Mouse (Mus musculus) frontal cortex, adult (tissue): ENCODE measurements at regions not wholly inside any gene's neighbourhood (a gene's known extent, or its start where the extent isn't known, plus 50 kb on each side); places are given as distances from the start of the nearest gene placed in this dataset.
A peak's percentile ranks its signal among the peaks of the same experiment; 100 is the strongest.

Experiments used
- ATAC-seq: cut with Nextera tagmentation; 2 replicates; pipeline ENCODE4 v1.9.2; 2017; ENCODE audit warnings: mild to moderate bottlenecking, moderate library complexity, mixed read lengths; ENCODE audit not compliant: low TSS enrichment

DNA sequence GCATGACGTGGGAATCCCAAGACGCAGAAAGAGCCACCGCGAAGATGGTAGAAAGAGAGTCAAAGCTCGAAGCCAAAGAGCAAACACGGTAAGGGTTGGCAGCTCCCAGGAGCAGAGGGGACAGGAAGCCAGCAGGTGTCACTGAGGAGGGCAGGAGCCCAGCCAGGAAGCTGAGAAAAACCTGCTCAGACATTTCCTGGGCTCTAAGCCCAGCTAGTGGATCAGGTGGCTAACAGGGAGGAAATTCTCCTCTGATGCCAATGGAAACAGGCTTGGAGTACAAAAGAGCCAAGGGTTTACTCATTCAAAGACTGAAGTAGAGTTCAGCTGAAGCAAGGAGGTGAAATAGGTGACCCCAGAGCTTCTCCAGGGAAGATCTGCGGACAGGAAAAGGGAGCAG lies 368.9 kb downstream of the Nkx6-1 start:
- ATAC-seq = peak; percentile 34; the same call in 1 of the 2 replicates

DNA sequence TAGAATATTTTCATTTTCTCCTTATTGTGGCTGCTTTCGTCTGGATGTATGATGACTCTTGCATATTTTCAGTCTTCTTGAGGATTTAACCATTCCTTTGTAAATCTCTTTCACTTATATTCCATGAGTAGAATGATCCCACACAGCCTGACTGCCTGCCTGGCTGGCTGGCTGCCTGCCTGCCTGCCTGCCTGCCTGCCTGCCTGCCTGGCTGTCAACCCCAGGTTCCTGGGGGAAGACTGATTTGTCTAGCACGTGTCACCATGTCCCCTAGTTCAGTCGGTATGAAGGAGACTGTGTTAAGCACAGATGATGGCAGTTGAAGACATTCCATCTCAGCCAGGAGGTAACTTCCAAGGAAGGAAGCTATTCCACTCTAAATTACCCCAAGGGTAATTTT lies 370.8 kb downstream of the Nkx6-1 start:
- no peak for ATAC-seq

DNA sequence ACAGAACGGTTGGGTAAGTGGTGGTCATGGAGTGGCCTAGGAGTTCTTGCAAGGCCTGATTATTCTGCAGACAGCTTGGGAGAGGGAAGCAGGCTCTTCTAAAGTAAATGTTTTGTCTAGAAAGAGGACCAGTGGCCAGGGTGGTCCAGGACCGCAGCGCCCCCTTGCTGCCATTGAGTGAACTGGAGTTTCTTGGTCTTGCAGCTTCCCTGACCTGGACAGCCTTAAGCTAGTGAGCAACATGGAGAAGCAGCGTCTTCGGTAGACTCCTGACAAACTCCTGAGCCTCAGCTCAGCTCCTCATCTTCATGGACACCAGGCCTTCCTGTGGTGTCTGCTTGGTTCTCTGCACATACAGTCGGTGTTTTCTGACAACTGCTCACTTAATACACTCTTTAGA lies 376.4 kb downstream of the Nkx6-1 start:
- ATAC-seq = no peak

DNA sequence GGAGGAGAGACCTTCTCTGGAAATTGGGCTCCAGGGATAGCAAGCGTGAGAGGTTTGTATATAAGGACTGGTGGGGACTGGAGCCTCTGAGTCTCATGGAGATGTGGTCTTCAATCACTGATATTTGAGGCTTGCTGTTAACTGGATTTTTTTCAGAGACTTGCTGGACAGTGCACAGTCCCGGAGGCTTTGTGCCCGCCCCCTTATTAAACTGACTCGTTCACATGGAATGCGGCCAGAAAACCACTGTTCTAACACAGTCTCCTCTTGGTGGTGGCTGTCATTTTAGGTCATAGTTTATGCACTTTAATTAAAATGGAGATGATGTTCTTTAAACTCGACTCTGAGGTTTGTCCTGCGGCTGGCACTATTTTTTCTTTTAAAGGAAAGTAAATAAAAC lies 378.9 kb downstream of the Nkx6-1 start:
- ATAC-seq = no peak

DNA sequence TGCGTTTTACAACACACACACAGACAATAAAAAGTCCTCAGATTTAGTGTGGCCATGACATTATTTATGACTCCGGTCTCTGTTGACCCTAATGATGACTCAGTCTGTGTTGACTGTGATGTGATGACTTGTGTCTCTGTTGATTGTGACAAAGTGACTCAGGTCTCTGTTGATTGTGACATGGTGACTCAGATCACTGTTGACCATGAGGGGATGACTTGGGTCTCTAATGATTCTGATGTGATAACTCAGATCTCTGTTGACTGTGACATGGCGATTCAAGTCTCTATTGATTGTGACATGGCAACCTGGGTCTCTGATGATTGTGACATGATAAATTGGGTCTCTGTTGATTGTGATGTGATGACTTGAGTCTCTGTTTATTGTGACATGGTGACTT lies 405.0 kb downstream of the Gpat3 start:
- ATAC-seq = no peak

DNA sequence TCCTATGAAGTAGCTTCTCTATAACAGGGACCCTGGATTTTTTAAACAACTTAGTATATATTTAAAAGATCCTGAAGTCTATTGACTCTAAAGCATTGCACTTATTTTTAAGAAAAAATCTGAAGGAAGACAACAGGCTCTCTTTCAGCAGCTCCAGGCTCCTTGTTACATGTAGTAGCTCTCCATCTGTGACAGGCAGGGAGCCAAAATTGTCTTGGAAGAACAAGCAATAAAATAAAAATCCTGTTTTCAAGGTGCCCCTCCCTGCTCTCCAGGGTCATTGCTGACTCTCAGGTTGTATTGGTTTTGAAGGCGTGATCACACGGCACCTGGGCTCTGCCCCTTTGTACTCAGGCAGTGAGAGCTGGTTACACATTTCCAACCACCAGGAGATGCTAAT lies 397.1 kb downstream of the Gpat3 start:
- peak; percentile 16; the same call in 1 of the 2 replicates for ATAC-seq

DNA sequence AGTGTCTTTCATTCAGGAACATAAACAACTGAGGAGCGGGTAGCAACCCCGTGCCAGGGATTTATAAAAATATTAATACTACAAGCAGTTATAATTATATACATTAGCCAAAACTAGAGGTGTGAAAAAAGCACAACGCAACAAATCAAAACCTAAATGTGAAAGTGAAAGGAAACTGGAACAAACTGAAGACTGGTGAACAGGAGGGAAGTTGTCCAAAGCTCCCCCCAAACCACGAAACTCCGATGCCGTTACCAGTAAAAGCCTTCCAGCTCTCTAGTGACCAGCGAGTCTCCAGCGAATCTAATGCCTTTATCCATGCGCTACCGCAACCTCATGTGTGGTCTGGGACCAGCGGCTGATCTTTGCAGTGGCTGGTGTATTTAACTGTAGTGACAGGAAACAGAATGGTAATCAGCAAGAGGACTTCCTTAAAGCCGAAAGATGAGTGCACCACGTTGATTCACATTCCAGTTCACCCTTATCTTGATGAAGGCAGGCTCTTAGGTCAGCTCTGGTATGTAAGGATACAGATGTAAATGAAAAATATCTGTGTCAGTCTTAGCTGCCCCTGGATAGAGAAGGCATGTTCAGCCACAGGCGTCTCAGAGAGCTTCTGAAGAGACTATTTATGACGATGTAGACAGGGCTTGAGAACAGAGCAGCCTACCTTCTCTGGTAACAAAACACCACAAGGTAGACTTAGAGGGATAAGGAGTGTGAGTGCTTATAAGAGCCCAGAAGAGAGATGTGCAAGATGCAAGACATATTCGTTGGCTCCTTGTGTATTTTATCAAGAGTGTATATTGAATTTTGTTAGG lies 394.0 kb downstream of the Gpat3 start:
- no peak for ATAC-seq

GRCm38 (mm10) chr5:101236163-101236693 lies 390.7 kb downstream of the Gpat3 start:
- no peak for ATAC-seq

GRCm38 (mm10) chr5:101222390-101222789 lies 376.9 kb downstream of the Gpat3 start:
- no peak for ATAC-seq

- ATAC-seq = no peak
These were observed 372.6 kb downstream of the Gpat3 start for GRCm38 (mm10) chr5:101218082-101218481.

DNA sequence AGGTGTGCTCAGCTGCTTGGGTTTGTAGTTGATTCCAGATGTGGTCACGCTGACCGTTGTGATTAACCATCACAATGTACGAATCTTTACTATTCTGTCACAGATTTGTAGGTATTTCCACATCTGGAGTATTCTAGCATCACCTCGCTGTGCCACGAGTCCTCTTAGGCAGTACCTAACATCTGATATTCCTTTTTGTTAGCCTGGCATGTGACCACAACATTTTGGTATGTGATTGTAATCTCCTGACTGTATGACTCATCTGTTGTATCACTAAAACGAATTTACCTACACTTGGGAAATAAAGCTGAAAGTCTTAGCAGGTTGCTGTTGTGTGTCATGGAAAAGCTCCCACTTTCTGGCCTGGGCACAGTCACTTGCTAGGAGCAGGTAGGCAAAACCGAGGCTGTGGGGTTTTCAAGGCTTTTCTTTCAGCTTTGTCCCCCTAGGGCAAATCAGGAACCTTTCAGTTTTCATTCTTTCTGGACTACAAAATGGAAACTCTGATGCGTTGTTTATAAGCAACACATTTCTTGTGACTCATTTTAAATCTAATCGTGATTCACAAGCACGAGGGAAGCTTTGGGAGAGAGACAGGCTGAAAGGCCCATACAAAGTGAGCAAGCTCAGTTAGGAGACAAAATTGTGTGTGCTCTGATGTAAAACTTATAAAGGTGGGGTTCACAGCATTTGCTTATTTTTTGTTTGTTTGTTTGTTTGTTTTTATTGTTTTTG lies 371.5 kb downstream of the Gpat3 start:
- ATAC-seq = no peak

- ATAC-seq = no peak
These were observed 366.5 kb downstream of the Gpat3 start for GRCm38 (mm10) chr5:101211974-101212373.

GRCm38 (mm10) chr5:101208150-101208549 lies 362.6 kb downstream of the Gpat3 start:
- no peak for ATAC-seq

GRCm38 (mm10) chr5:101195501-101195900 lies 350.0 kb downstream of the Gpat3 start:
- no peak for ATAC-seq

GRCm38 (mm10) chr5:101190976-101191375 lies 345.5 kb downstream of the Gpat3 start:
- no peak for ATAC-seq

- peak; percentile 27; the same call in 1 of the 2 replicates for ATAC-seq
These were observed 327.7 kb downstream of the Gpat3 start for GRCm38 (mm10) chr5:101173183-101173582.

DNA sequence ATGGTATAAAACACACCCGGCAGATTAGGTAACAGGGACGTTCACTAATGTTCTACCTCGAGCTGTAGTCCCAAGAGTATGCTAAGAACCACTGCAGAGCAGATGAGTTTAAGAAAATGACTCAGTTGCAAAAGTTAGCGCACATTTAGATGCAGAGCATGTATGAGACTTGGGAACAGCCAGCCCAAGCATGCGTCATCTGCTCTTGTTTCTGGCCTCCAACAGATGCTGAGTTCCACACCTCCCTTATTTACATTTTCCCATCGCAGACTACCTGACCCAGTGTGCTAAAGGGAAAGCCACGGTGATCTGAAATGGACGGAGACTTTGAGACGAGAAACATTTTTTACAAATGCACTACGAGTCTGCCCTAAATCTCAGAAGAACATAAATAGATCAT lies 327.3 kb downstream of the Gpat3 start:
- ATAC-seq = peak; percentile 96

DNA sequence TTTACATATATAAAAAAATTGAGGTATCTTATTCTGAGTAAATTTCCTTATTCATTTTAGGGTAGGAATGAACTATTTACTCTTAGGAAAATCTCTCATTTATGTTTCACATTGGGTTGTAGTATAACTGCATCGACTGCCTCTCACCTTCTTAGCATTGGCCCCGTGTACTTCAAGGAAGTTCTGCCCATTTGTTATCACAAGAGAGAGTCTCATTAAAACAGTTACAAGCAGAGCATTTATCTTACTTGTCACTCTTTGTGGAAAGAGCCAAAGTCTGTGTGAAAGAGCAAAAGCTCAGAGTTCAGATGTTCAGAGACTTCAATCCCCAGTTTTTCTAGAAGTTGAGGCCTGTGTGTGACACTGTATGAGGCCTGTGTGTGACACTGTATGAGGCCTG lies 323.6 kb downstream of the Gpat3 start:
- ATAC-seq = no peak

DNA sequence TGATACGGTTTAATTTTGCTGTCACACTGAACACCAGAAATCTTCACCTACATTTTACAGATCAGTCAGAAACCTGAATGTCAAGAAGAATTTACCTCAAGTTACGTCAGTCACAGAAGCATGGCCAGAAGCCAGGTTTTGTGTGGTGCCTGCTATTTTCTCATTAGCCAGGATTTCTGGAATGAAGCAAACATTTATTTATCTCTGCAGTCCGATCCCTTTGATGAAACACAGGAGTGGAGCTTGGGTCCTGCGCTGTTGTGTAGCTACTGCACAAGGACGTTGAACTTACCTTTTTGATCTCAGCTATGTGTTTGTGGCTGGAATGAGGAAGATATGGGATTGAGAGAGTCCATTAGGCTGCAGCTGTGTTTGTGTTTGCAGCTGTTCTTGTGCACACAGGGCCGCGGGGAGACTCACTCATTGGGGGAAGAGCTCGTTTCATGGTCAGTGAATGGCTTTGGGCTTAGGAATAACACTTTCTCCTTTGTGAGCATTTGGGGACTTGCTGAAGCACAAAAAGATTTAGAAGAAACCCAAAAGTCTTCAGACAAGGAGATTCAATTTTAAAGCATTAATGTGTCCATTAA lies 318.2 kb downstream of the Gpat3 start:
- no peak for ATAC-seq

DNA sequence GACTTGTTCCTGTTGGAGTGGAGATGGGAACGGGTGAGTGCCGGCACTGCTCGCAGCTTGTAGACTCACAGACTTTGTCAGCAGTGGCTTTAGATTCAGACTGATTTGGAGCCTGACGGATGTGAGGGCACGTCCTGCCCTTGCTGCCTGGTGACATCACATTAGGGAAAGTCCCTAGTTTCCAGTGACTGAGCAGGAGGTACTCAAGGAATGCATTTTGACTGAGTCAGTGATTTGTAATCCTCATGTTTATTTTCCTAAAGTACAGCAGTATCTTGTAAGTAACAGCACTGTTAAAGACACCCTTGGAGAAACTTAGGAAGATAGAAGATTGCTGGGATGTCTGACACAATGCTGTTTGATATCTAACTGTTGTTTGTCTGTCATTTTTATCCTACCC lies 317.6 kb downstream of the Gpat3 start:
- ATAC-seq = no peak

GRCm38 (mm10) chr5:101157416-101157815 lies 311.9 kb downstream of the Gpat3 start:
- peak; percentile 62; the same call in 1 of the 2 replicates for ATAC-seq

DNA sequence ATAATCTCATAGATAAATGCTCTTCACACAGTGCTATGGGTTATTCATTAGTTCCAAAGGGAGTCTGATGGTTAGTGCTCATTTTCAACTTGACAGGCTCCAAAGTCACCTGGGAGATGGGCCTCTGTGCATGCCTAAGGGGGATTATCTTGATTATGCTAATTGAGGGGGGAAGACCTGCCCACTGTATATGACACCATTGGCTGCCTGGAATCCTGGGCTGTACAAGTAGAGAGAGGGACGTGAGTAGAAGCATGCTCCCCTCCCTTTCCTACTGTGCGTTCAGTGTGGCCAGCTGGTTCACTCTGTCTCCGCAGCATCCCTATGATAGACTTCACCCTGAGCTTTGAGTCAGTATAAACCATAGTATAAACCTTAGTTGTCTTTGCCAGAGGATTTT lies 300.8 kb downstream of the Gpat3 start:
- ATAC-seq = no peak
